Mouse (Mus musculus) thymus, adult 2 months (tissue): ENCODE measurements at regions not wholly inside any gene's neighbourhood (a gene's known extent, or its start where the extent isn't known, plus 50 kb on each side); places are given as distances from the start of the nearest gene placed in this dataset.

Experiments
- CTCF ChIP-seq: fragments of 200-500 bp; IDR thresholded peaks from 2 replicates; pipeline ENCODE4 v1.5.1; 2012; ENCODE audit warnings: mild to moderate bottlenecking, control low read depth, low read length, moderate library complexity, borderline replicate concordance; ENCODE audit not compliant: control insufficient read depth, poor library complexity, insufficient read depth; ENCODE audit errors: extremely low read depth
- POLR2A ChIP-seq: fragments of 200-500 bp; IDR thresholded peaks from 2 replicates; pipeline ENCODE4 v1.6.1; 2012; ENCODE audit warnings: mild to moderate bottlenecking, low read length, control low read depth, moderate library complexity; ENCODE audit not compliant: control insufficient read depth, poor library complexity, insufficient read depth; ENCODE audit errors: extremely low read depth

- TF ChIP-seq POLR2A (no peak), CTCF (peak; percentile 32; the same call in 1 of the 2 replicates)
Observed at GRCm38 (mm10) chr15:88247974-88248625, 352.0 kb upstream of the Zdhhc25 start.
